Mouse (Mus musculus) cortical plate, adult 2 months (tissue): ENCODE data around the gene Cd300lg. TPM values are rescaled to one million over a fixed set of nuclear protein-coding genes. Genes with fewer than 3 reads are reported as not detected.

ENCODE experiments used
- H3K27ac ChIP-seq: fragments of 200-500 bp; 2 replicates; pipeline ENCODE4 v1.5.1; 2012; ENCODE audit warnings: low read length, control low read depth, inconsistent platforms; ENCODE audit not compliant: insufficient read depth
- H3K4me1 ChIP-seq: fragments of 200-500 bp; 2 replicates; pipeline ENCODE4 v1.6.1; 2011; ENCODE audit warnings: low read length; ENCODE audit not compliant: control insufficient read depth, insufficient read depth
- H3K4me3 ChIP-seq: fragments of 200-500 bp; 2 replicates; pipeline ENCODE4 v1.5.1; 2011; ENCODE audit warnings: mild to moderate bottlenecking, low read length, control low read depth; ENCODE audit not compliant: insufficient read depth
- CTCF ChIP-seq: fragments of 200-500 bp; IDR thresholded peaks from 2 replicates; pipeline ENCODE4 v1.5.1; 2011; ENCODE audit warnings: mild to moderate bottlenecking, control low read depth, low read length; ENCODE audit not compliant: insufficient read depth; ENCODE audit errors: extremely low read depth
- POLR2A ChIP-seq: fragments of 200-500 bp; IDR thresholded peaks from 2 replicates; pipeline ENCODE4 v1.6.1; 2011; ENCODE audit warnings: mild to moderate bottlenecking, low read length, control low read depth; ENCODE audit not compliant: insufficient read depth; ENCODE audit errors: extremely low read depth
- polyA plus RNA-seq: library from polyadenylated mRNA; depleted of rRNA; stranded (reverse); fragments of >200 nt; gene quantifications from 2 replicates; pipeline ENCODE4 v1.2.3, GENCODE M21; 2012

Gene Cd300lg
- polyA plus RNA-seq, 1 experiment = 0.15 TPM

DNA sequence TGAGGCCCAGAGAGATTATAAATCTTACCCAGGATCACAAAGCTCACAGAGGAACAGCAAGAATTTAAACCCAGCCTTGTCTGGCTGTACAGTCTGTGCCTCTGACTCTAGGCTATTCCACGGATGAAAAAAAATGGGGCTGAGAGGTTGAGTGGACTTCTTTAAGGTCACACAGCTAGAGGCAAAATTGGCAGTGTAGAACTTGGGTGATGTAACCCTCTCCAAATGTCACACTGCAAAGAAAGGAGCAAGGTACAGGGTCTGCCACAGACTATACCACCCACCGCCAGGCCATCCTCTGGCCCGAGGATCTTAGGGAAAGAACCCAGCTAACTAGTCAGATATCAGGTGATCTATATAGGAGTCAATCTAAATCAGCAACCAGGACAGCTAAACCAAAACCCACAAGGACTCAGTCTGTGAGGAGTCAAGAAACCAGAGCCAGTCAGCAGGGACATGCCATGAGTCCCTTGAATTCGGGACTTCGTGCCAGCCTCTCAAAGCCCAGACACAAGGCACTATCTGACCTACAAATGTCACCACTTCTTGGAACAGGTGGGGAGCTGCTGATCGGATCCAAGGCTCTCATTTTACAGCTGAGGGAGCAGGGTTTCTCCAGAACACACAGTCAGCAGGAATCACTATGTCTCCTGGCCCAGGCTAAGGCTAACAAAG lies 17.1 kb upstream of the Cd300lg start:
- Histone ChIP-seq H3K4me3 (peak overlapping the region; percentile 90), H3K27ac (0 out of 2 replicates have a peak overlapping the region, but pooled peaks have one; percentile 15), H3K4me1 (peaks cover 9% of the 10 kb centered on the region)
- TF ChIP-seq CTCF (no peak), POLR2A (no peak)

DNA sequence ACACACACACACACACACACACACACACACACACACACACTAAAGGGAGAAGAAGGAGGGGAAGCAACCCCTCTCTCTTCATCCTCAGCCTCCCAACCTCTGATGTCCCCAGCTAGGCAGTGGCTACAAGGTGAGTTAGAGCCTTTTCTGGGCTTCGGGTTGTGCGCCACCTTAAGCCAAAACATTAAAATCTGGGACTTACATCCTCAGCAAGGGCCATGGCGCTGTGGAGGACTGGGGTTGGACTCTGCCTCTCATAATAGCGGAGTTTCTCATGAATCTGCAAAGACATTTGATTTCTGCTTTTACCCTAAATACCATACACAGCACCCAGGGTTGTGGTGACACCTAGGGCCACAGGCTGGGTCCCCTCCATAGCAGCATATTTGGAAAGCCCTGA lies 16.4 kb upstream of the Cd300lg start:
- TF ChIP-seq POLR2A (no peak), CTCF (no peak)
- no peak overlapping the region for H3K27ac ChIP-seq
- H3K4me3 ChIP-seq = peak overlapping the region; percentile 90
- H3K4me1 ChIP-seq = peaks cover 9% of the 10 kb centered on the region

DNA sequence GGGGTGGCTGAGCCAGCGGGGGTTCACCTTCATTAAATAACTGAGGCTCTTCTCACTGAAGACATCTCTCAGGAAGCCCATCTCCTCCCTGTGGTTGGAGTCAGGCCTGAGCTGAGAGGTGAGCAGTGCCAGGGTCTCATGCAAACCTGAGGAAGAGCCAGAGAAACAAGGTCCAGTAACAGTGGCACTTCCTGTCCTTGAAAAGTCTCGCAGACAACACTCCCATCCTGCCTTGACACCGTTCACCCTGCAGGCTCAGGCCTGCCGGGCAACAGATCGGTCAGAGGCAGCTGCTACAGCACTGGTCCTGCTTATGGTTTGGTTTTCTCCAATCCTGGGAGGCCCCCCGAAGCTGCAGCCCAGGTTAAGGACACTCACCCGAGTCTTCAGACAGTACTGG lies 16.0 kb upstream of the Cd300lg start:
- H3K4me3 ChIP-seq = peak overlapping the region; percentile 90
- H3K4me1 ChIP-seq = peaks cover 9% of the 10 kb centered on the region
- no peak overlapping the region for H3K27ac ChIP-seq
- TF ChIP-seq CTCF (no peak), POLR2A (no peak)

GRCm38 (mm10) chr11:102025991-102026660 lies 15.2 kb upstream of the Cd300lg start:
- peak overlapping the region; percentile 90 for H3K4me3 ChIP-seq
- no peak for TF ChIP-seq POLR2A
- TF ChIP-seq CTCF = no peak

GRCm38 (mm10) chr11:102026694-102027360 lies 14.5 kb upstream of the Cd300lg start:
- Histone ChIP-seq H3K4me1 (peaks cover 9% of the 10 kb centered on the region), H3K27ac (0 out of 2 replicates have a peak overlapping the region, but pooled peaks have one; percentile 68), H3K4me3 (peak overlapping the region; percentile 90)
- no peak for TF ChIP-seq CTCF
- TF ChIP-seq POLR2A = 0 out of 2 replicates have a peak, but pooled peaks have one; percentile 26

More at GRCm38 (mm10) chr11:102025991-102026660, 15.2 kb upstream of the Cd300lg start:
- Histone ChIP-seq H3K4me1 (peaks cover 9% of the 10 kb centered on the region), H3K27ac (0 out of 2 replicates have a peak overlapping the region, but pooled peaks have one; percentile 68)

GRCm38 (mm10) chr11:102027361-102028017 lies 13.8 kb upstream of the Cd300lg start:
- TF ChIP-seq CTCF (no peak), POLR2A (no peak)
- H3K4me1 ChIP-seq = peaks cover 9% of the 10 kb centered on the region
- H3K27ac ChIP-seq = no peak overlapping the region
- H3K4me3 ChIP-seq = peak overlapping the region; percentile 90

DNA sequence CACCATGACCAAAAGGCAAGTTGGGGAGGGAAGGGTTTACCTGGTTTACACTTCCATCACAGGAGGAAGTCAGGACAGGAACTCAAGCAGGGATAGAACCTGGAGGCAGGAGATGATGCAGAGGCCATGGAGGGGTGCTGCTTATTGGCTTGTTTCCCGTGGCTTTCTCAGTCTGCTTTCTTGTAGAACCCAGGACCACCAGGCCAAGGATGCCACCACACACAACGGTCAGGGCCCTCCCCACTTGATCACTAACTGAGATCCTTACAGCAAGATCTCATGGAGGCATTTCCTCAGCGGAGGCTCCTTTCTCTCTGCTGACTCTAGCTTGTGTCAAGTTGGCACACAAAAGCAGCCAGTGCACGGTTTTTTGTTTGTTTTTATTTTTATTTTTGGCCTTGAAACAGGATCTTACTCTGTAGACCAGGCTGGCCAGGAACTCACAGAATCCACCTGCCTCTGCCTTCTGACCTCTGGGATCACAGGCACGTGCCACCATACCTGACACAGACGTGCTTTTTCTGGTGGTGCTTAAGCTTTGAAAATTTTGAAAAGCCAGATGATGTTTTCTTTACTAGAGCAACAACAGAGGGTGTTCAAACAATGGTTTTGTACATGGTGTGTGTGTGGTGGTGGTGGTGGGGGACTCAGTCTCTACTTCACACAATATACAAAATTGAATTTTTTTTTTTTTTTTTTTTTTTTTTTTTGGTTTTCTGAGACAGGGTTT lies 13.1 kb upstream of the Cd300lg start, which contains the start of gene Mpp3:
Mpp3 (minus strand) TSS at position 375 of the 730 bp plus-strand sequence.
- H3K4me3 ChIP-seq = peak within 1 kb of the TSS; percentile 90; the same call in 1 of the 2 replicates
- TF ChIP-seq CTCF = no peak
- H3K4me1 ChIP-seq = peaks cover 9% of the 10 kb centered on the region
- H3K27ac ChIP-seq = no peak within 1 kb of the TSS

GRCm38 (mm10) chr11:102029304-102029703 lies 12.0 kb upstream of the Cd300lg start:
- H3K4me1 ChIP-seq = peaks cover 8% of the 10 kb centered on the region
- TF ChIP-seq POLR2A (no peak), CTCF (no peak)
- no peak overlapping the region for H3K27ac ChIP-seq
- H3K4me3 ChIP-seq = no peak overlapping the region
